Mouse (Mus musculus) CH12.LX (cell line): ENCODE results near the gene Aph1a. TPM values are rescaled to one million over a fixed set of nuclear protein-coding genes. Genes with fewer than 3 reads are reported as not detected.

Source experiments
- DNase-seq: peaks from one replicate; pipeline ENCODE4 v3.0.0-alpha.2; 2013; ENCODE audit errors: extremely low read depth
- H3K27ac ChIP-seq: 2 replicates; pipeline ENCODE4 v1.5.1; 2012; ENCODE audit warnings: low read depth, mild to moderate bottlenecking, control low read depth, moderate library complexity; ENCODE audit not compliant: insufficient read depth
- H3K27me3 ChIP-seq: replicated peaks from 2 replicates; pipeline ENCODE3; 2012; ENCODE audit warnings: inconsistent platforms
- H3K36me3 ChIP-seq, 2 experiments: replicated peaks in 1 of 2; 2 replicates each; pipeline versions ENCODE3 to v1.6.1; 2012; ENCODE audit warnings: inconsistent platforms in 1 of 2, low read length in 1 of 2, mild to moderate bottlenecking in 1 of 2, mixed read lengths in 1 of 2, moderate library complexity in 1 of 2; ENCODE audit not compliant: control insufficient read depth in 1 of 2, insufficient read depth in 1 of 2
- H3K4me1 ChIP-seq, 2 experiments: 2 replicates each; pipeline ENCODE4 v1.6.1; 2012; ENCODE audit warnings: inconsistent platforms in 1 of 2, moderate library complexity in 1 of 2; ENCODE audit not compliant: insufficient read depth in 2 of 2, control insufficient read depth in 1 of 2
- H3K4me2 ChIP-seq: 2 replicates; pipeline ENCODE4 v1.6.1; 2012; ENCODE audit warnings: low read depth, mild to moderate bottlenecking, control low read depth; ENCODE audit not compliant: poor library complexity, insufficient read depth, severe bottlenecking
- H3K4me3 ChIP-seq, 3 experiments: fragments of 150-350 bp in 1 of 3; sonication (generic) in 1 of 3; replicated peaks in 1 of 3; 2 replicates each; pipeline versions ENCODE3 to v1.5.1; 2011 to 2012; ENCODE audit warnings: low read depth in 2 of 3, low read length in 2 of 3, mild to moderate bottlenecking in 2 of 3, moderate library complexity in 2 of 3, control low read depth in 1 of 3, improper control_type of control experiment in 1 of 3, inconsistent platforms in 1 of 3, mixed read lengths in 1 of 3; ENCODE audit not compliant: poor library complexity in 1 of 3
- H3K79me2 ChIP-seq: replicated peaks from 2 replicates; pipeline ENCODE4 v1.6.1; 2012; ENCODE audit warnings: mild to moderate bottlenecking, moderate library complexity; ENCODE audit not compliant: control insufficient read depth, poor library complexity, insufficient read depth, severe bottlenecking; ENCODE audit errors: extremely low read depth
- H3K9ac ChIP-seq: 2 replicates; pipeline ENCODE4 v1.6.1; 2012; ENCODE audit warnings: low read depth, mild to moderate bottlenecking, control low read depth, moderate library complexity; ENCODE audit not compliant: insufficient read depth
- H3K9me3 ChIP-seq: replicated peaks from 2 replicates; pipeline ENCODE3; 2012; ENCODE audit warnings: low read length, inconsistent platforms, mixed read lengths
- BHLHE40 ChIP-seq: IDR thresholded peaks from 2 replicates; pipeline ENCODE4 v1.6.1; 2011; ENCODE audit warnings: mild to moderate bottlenecking, low read depth, low read length, improper control_type of control experiment
- CHD1 ChIP-seq: IDR thresholded peaks from 2 replicates; pipeline ENCODE4 v1.6.1; 2012; ENCODE audit warnings: low read depth, low read length, improper control_type of control experiment, inconsistent platforms
- EP300 ChIP-seq: IDR thresholded peaks from 2 replicates; pipeline ENCODE4 v1.6.1; 2011; ENCODE audit warnings: low read length, improper control_type of control experiment
- IRF4 ChIP-seq: IDR thresholded peaks from 2 replicates; pipeline ENCODE4 v1.6.1; 2014; ENCODE audit warnings: low read depth, mild to moderate bottlenecking, inconsistent platforms, low read length, improper control_type of control experiment
- JUND ChIP-seq: conservative IDR thresholded peaks from 2 replicates; pipeline ENCODE4 v1.6.1; 2011; ENCODE audit warnings: low read depth, low read length, improper control_type of control experiment
- MAX ChIP-seq: IDR thresholded peaks from 2 replicates; pipeline ENCODE4 v1.6.1; 2011; ENCODE audit warnings: low read length, improper control_type of control experiment
- MAZ ChIP-seq: IDR thresholded peaks from 2 replicates; pipeline ENCODE4 v1.6.1; 2012; ENCODE audit warnings: low read depth, mild to moderate bottlenecking, inconsistent platforms, low read length, improper control_type of control experiment, moderate library complexity
- MEF2A ChIP-seq: IDR thresholded peaks from 2 replicates; pipeline ENCODE4 v1.6.1; 2014; ENCODE audit warnings: low read depth, mild to moderate bottlenecking, inconsistent platforms, low read length, improper control_type of control experiment, borderline replicate concordance
- MXI1 ChIP-seq: IDR thresholded peaks from 2 replicates; pipeline ENCODE4 v1.6.1; 2011; ENCODE audit warnings: mild to moderate bottlenecking, low read depth, low read length, improper control_type of control experiment
- NRF1 ChIP-seq: IDR thresholded peaks from 2 replicates; pipeline ENCODE4 v1.6.1; 2014; ENCODE audit warnings: low read depth, mild to moderate bottlenecking, inconsistent platforms, low read length, improper control_type of control experiment, moderate library complexity
- PAX5 ChIP-seq: IDR thresholded peaks from 2 replicates; pipeline ENCODE4 v1.6.1; 2012; ENCODE audit warnings: low read length, inconsistent platforms, mixed read lengths
- POLR2A ChIP-seq: IDR thresholded peaks from 2 replicates; pipeline ENCODE4 v1.6.1; 2011; ENCODE audit warnings: low read depth, mild to moderate bottlenecking, improper control_type of control experiment, low read length
- POLR2AphosphoS2 ChIP-seq: IDR thresholded peaks from 2 replicates; pipeline ENCODE4 v1.6.1; 2011; ENCODE audit warnings: low read depth, low read length, improper control_type of control experiment
- RAD21 ChIP-seq: IDR thresholded peaks from 2 replicates; pipeline ENCODE4 v1.6.1; 2011; ENCODE audit warnings: low read depth, mild to moderate bottlenecking, low read length, improper control_type of control experiment, moderate library complexity
- RCOR1 ChIP-seq: conservative IDR thresholded peaks from 2 replicates; pipeline ENCODE4 v1.6.1; 2012; ENCODE audit warnings: low read depth, mild to moderate bottlenecking, inconsistent platforms, low read length, improper control_type of control experiment
- SIN3A ChIP-seq: IDR thresholded peaks from 2 replicates; pipeline ENCODE4 v1.6.1; 2012; ENCODE audit warnings: low read length, improper control_type of control experiment, inconsistent platforms
- TBP ChIP-seq: conservative IDR thresholded peaks from 2 replicates; pipeline ENCODE4 v1.6.1; 2011; ENCODE audit warnings: low read depth, low read length, improper control_type of control experiment
- TCF12 ChIP-seq: IDR thresholded peaks from 2 replicates; pipeline ENCODE4 v1.6.1; 2014; ENCODE audit warnings: low read depth, mild to moderate bottlenecking, inconsistent platforms, low read length, improper control_type of control experiment
- USF2 ChIP-seq: conservative IDR thresholded peaks from 2 replicates; pipeline ENCODE4 v1.6.1; 2011; ENCODE audit warnings: low read depth, low read length, improper control_type of control experiment
- ZMIZ1 ChIP-seq: IDR thresholded peaks from 2 replicates; pipeline ENCODE4 v1.6.1; 2012; ENCODE audit warnings: low read depth, mild to moderate bottlenecking, inconsistent platforms, low read length, improper control_type of control experiment
- ZNF384 ChIP-seq: IDR thresholded peaks from 2 replicates; pipeline ENCODE4 v1.6.1; 2012; ENCODE audit warnings: low read depth, low read length, improper control_type of control experiment, inconsistent platforms
- dilution Hi-C: fragments of 300-500 bp; cut with MboI; formaldehyde crosslinking; loops from 2 replicates; pipeline ENCODE4 v1.14.3; 2020; ENCODE audit warnings: low sequenced_read_pairs; ENCODE audit not compliant: extremely low pct_unique_long_range_greater_than_20kb, extremely low pct_ligation_motif_present
- in situ Hi-C: fragments of 300-500 bp; cut with MboI; formaldehyde crosslinking; loops from 3 replicates; pipeline ENCODE4 v1.14.3; 2019; ENCODE audit warnings: low sequenced_read_pairs, low pct_ligation_motif_present, low pct_unique_long_range_greater_than_20kb, mixed read lengths
- polyA plus RNA-seq: library from polyadenylated mRNA; unstranded; fragments of >175 nt; gene quantifications from 2 replicates; pipeline ENCODE4 v1.2.1, GENCODE M21; 2012; ENCODE audit warnings: low read depth; ENCODE audit not compliant: insufficient read length
- total RNA-seq, 2 experiments: library from RNA; depleted of rRNA; stranded (reverse); fragments of 300-350 nt in 1 of 2; fragments of >200 nt in 1 of 2; gene quantifications; 2 replicates each; pipeline ENCODE4 v1.2.3; 2012 to 2014

The Aph1a gene
- total and polyA plus RNA-seq, 3 experiments, result 46.6 to 69.4 (median 59.9) TPM

GRCm38 (mm10) chr3:95892066-95893052 is 1.4 kb upstream of the Aph1a start:
- H3K4me3 ChIP-seq, result peak overlapping the region; percentile 51 to 54 (median 53)
- no peaks in the 10 kb centered on the region for H3K9me3 ChIP-seq
- peaks cover 16% of the 10 kb centered on the region for H3K79me2 ChIP-seq
- DNase-seq, result no peak
- no peak overlapping the region for H3K9ac ChIP-seq
- H3K27me3 ChIP-seq, result no peaks in the 10 kb centered on the region
- no peak overlapping the region for H3K27ac ChIP-seq
- peak overlapping the region; percentile 93 for H3K4me2 ChIP-seq
- no peak for TF ChIP-seq MAX
- no peak for TF ChIP-seq SIN3A
- TF ChIP-seq NRF1, result no peak
- no peak for TF ChIP-seq MAZ
- no peak for TF ChIP-seq TCF12
- no peak for TF ChIP-seq POLR2A
- TF ChIP-seq JUND, result no peak
- TF ChIP-seq RCOR1, result no peak
- no peak for TF ChIP-seq PAX5
- TF ChIP-seq EP300, result no peak
- TF ChIP-seq MEF2A, result no peak
- dilution Hi-C loops (no loop called here), in situ Hi-C loops (no loop called here)
- H3K4me1 ChIP-seq, result peaks cover 18 to 61% of the 10 kb centered on the region in 2 experiments
- peaks cover 17 to 32% of the 10 kb centered on the region in 2 experiments for H3K36me3 ChIP-seq

- Histone ChIP-seq H3K9ac (peak overlapping the region; percentile 63), H3K36me3 (peaks cover 12 to 31% of the 10 kb centered on the region in 2 experiments)
Observed at GRCm38 (mm10) chr3:95893126-95893525, 643 bp upstream of the Aph1a start.

More at GRCm38 (mm10) chr3:95893126-95893525, 643 bp upstream of the Aph1a start:
- peak overlapping the region; percentile 93 for H3K4me2 ChIP-seq
- H3K27me3 ChIP-seq, result no peaks in the 10 kb centered on the region
- dilution Hi-C loops (no loop called here), in situ Hi-C loops (no loop called here)
- no peak for DNase-seq
- TF ChIP-seq TCF12 (no peak), MEF2A (no peak), IRF4 (no peak), NRF1 (no peak), MAX (no peak), ZNF384 (no peak), TBP (no peak), RAD21 (no peak), POLR2A (no peak), CHD1 (no peak), USF2 (no peak), SIN3A (no peak), BHLHE40 (no peak), ZMIZ1 (no peak), POLR2AphosphoS2 (no peak), MXI1 (no peak)
- no peak overlapping the region for H3K27ac ChIP-seq
- H3K79me2 ChIP-seq, result peaks cover 16% of the 10 kb centered on the region
- peak overlapping the region; percentile 41 to 52 (median 45) for H3K4me3 ChIP-seq
- H3K4me1 ChIP-seq, result peaks cover 11 to 58% of the 10 kb centered on the region in 2 experiments
- H3K9me3 ChIP-seq, result no peaks in the 10 kb centered on the region
